Mouse (Mus musculus): ENCODE measurements around the gene Slc2a4.

GRCm38 (mm10) chr11:69937385-69937784 is 10.6 kb downstream of the Slc2a4 start:
- no peak for TF ChIP-seq POLR2A (IDR thresholded peaks at IDR 0.05; ENCODE audit: low read depth, low read length)
- no peak for TF ChIP-seq CTCF (conservative IDR thresholded peaks at IDR 0.05; ENCODE audit: insufficient read depth, insufficient read length, low read depth, low read length)
